Mouse (Mus musculus) thymus, adult 18-20 months (tissue): Measurements from ENCODE around the gene Gm21874.
"Not testable (repeated sequence)": the region's sequence is repeated elsewhere in the genome, so short reads cannot be mapped to it uniquely, and the experiment has no call there.

ENCODE experiments used
- DNase-seq, 2 experiments: peaks; one replicate each; pipeline ENCODE4 v3.0.0; 2022; ENCODE audit warnings: mixed read lengths in 2 of 2

Gm21874 gene

GRCm38 (mm10) chrY:9416048-9416447, at the start of gene Gm21874:
Gm21874 (minus strand) TSS chrY:9416148.
- DNase-seq = not testable (repeated sequence)
